ENCODE assay signal across 18 mouse cellular contexts in genomic region chr15:54167842-54168361, GRCm38 (mm10).
"Had no signal": no experiment of that assay in that cellular context is flagged by ENCODE, and none has a peak within 500 bp of the region (broad histone marks: within the 10 kb centered on the region; RNA-seq: fewer than 3 reads in every experiment).

No protein-coding gene starts in this region.

- H3K4me3 ChIP-seq: limb, embryonic 10.5 days; limb, embryonic 13.5 days; liver, embryonic 13.5 days; myocyte; neural tube, embryonic 13.5 days had no signal

- H3K36me3 ChIP-seq: limb, embryonic 10.5 days; limb, embryonic 13.5 days; liver, embryonic 13.5 days; neural tube, embryonic 13.5 days had no signal

- H3K4me2 ChIP-seq: limb, embryonic 13.5 days; liver, embryonic 13.5 days; neural tube, embryonic 13.5 days had no signal

- H3K9me3 ChIP-seq: limb, embryonic 10.5 days; limb, embryonic 13.5 days; liver, embryonic 13.5 days; neural tube, embryonic 13.5 days had no signal

- DNase-seq: kidney, adult 18-20 months; kidney, adult 9 months; kidney, postnatal 14 days; kidney, postnatal 4 days; liver; liver, embryonic 13.5 days; lung, adult 2 months; lung, postnatal 14 days; lung, postnatal 4 days; thymus, adult 2 months; thymus, postnatal 14 days; thymus, postnatal 4 days had no signal

- H3K9ac ChIP-seq: limb, embryonic 13.5 days; liver, embryonic 13.5 days; neural tube, embryonic 13.5 days had no signal

- H3K27me3 ChIP-seq: limb, embryonic 13.5 days; liver, embryonic 13.5 days; neural tube, embryonic 13.5 days had no signal

- H3K4me1 ChIP-seq: limb, embryonic 10.5 days; limb, embryonic 13.5 days; liver, embryonic 13.5 days; neural tube, embryonic 13.5 days had no signal

- ATAC-seq: intestine, embryonic 16.5 days had no signal

- H3K27ac ChIP-seq: limb, embryonic 10.5 days; limb, embryonic 13.5 days; liver, embryonic 13.5 days; neural tube, embryonic 13.5 days; stomach, postnatal 0 days had no signal
